Mouse (Mus musculus) liver, adult 2 months (tissue): ENCODE measurements around the gene Rad21l.

Experiments
- CTCF ChIP-seq: fragments of 200-500 bp; IDR thresholded peaks from 2 replicates; pipeline ENCODE4 v1.5.1; 2011; ENCODE audit warnings: low read depth, low read length, control low read depth
- POLR2A ChIP-seq: fragments of 200-500 bp; IDR thresholded peaks from 2 replicates; pipeline ENCODE4 v1.6.1; 2011; ENCODE audit warnings: low read length, control low read depth; ENCODE audit not compliant: insufficient read depth; ENCODE audit errors: extremely low read depth

- TF ChIP-seq POLR2A (no peak), CTCF (no peak)
These were observed 42.0 kb downstream of the Rad21l start for GRCm38 (mm10) chr2:151626296-151626695.
